Mouse (Mus musculus): ENCODE measurements around the gene Hist1h2bh.

Hist1h2bh gene

GRCm38 (mm10) chr13:23529480-23530165 is 13.6 kb downstream of the Hist1h2bh start:
- DNase-seq, result no peak

- peak; percentile 27 for DNase-seq
Measured at GRCm38 (mm10) chr13:23529005-23529404, 14.2 kb downstream of the Hist1h2bh start.

DNA sequence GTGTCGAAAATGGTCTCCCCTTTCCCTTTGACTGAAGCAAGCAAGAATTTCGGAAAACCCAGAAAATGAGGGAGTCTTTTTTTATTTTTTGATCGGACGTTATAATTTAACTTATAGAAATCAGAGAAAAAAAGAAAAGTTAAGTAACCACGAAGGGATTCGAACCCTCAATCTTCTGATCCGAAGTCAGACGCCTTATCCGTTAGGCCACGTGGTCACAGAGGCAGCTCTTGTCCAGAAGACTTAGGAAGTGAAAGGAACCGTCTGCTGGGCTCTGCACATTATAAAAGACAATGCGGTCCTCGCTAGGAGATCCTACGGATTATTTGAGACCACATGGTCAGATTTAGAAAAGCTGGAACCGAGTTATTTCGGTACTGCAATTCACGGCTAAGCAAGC is 16.9 kb downstream of the Hist1h2bh start:
- peak; percentile 83 for DNase-seq

DNA sequence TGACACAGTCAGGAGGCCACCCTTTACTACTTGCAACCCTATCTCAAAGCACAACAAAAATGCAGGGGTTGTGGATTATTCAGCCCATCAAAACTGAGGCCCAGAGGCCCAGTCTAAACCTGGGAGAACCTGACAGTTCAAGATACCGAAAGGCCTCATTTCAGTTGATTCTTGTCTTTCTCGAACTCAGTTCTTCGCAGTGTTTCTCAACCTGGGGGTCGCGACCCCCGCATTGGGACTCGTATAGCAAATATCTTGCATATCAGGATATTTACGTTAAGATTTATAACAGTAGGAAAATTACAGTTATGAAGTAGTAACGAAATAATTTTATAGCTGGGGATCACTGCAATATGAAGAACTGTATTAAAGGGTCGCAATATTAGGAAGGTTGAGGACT is 17.3 kb downstream of the Hist1h2bh start:
- no peak for DNase-seq

- peak; percentile 58 for DNase-seq
Measured at GRCm38 (mm10) chr13:23524654-23525053, 18.5 kb downstream of the Hist1h2bh start.

DNA sequence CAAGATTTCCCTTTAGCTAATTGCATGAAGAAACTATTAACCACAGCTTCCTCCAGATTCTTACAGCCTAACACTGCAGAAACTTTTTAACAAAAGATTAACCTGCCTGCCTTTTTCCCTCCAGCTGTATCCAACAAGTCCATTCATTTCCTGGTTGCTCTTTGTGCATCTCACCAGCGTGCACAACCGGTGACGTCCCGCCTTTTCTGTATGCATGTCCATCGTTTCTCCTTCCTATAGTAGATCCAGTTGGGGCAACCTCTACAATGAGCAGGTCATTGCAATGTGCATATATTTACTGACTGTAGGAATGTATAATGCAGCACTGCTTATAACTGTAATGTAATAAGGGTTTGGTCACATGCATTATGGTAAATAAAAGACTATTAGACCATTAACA is 19.2 kb downstream of the Hist1h2bh start:
- DNase-seq, result no peak

DNA sequence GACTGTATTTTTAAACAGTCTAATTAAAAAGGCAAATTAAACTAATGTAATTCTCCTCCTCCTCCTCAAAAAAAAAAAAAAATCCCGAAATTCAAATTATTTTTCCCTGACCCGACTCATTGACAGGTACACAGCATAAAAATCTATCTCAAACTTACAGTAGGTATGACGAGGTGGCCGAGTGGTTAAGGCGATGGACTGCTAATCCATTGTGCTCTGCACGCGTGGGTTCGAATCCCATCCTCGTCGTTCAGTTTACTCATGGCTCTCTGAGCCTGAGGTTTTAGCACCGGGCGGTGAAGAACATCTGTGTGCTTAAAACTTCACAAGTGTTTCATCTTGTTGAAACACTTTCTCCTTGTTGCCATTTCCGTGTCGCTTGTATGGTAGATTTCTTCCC is 21.5 kb downstream of the Hist1h2bh start:
- peak; percentile 59 for DNase-seq

DNA sequence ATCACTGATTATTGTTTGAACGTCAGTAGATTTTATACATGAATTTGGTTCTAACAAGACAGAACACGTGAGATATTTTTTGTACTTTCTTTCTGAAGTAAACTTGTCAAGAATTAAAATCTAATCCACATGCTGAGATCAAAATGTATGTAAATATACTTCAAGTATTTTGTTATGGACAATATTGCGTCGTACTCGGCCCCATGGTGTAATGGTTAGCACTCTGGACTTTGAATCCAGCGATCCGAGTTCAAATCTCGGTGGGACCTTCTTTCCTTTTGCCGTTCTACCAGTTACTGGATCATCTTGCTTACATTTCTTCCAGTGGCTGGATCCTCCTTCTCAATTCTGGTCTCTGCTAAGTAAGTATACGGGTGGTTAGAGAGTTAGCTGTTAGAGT is 23.8 kb downstream of the Hist1h2bh start:
- DNase-seq, result peak; percentile 52

GRCm38 (mm10) chr13:23518885-23519284 is 24.3 kb downstream of the Hist1h2bh start:
- DNase-seq, result peak; percentile 62

DNA sequence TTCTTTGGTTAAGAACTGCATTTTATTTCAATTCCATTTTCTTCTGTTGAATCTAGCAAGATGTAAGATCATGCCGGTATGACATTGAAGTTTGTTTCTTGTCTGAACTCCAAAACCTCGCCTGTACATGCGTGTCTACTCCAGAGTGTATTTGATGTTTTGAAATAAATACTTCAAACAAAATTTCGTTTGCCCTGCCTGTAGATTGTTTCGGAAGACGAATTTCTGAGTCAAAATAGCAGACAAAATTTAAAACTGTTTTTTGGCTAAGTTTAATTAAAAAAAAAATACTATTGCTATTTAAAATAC is 24.9 kb downstream of the Hist1h2bh start:
- no peak for DNase-seq

DNA sequence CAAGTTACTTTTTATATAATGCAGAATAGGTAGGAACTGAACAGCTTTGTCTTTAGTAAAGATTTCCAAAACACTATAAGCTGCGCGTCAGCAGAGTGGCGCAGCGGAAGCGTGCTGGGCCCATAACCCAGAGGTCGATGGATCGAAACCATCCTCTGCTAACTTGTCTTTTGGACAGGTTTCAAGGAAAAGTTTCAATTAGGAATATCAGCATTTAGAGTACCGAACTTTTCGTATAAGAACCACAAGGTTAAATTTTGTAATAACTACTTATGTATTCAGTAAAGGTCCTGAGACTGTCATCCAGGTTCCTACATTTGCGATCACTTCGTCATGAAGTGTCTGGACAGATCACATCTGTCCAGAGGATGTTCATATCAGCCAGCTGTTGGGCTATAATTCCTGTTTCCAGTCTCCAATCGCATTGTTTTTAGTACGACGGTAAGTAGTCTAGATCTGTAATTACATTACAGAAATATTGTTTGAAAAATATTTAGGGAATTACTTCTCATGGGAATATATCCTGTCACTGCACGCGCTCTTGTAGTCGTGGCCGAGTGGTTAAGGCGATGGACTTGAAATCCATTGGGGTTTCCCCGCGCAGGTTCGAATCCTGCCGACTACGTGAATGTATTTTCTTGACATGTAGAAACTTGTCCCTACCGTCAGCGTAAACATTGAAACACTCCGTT is 25.4 kb downstream of the Hist1h2bh start:
- DNase-seq, result peak; percentile 84

GRCm38 (mm10) chr13:23516822-23517602 is 26.2 kb downstream of the Hist1h2bh start:
- peak; percentile 62 for DNase-seq

GRCm38 (mm10) chr13:23515826-23516620 is 27.2 kb downstream of the Hist1h2bh start:
- DNase-seq, result no peak

DNA sequence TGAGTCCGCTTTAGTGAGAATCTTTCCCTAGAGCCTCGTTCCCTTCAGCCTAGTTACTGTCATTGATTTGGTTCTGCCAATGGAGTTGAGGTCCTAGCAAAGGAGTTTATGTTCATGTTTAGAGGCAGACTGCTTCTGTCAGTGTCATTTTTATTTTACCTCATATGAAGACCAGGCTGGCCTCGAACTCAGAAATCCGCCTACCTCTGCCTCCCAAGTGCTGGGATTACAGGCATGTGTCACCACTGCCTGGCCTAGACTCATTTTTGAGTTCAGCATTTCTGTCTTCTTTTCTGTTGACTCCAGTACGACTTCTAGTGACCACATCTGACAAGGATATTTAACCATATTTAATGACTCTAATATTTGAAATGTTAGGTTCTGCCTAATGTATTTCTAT is 27.9 kb downstream of the Hist1h2bh start:
- no peak for DNase-seq

- no peak for DNase-seq
Measured at GRCm38 (mm10) chr13:23513517-23513916, 29.7 kb downstream of the Hist1h2bh start.

DNA sequence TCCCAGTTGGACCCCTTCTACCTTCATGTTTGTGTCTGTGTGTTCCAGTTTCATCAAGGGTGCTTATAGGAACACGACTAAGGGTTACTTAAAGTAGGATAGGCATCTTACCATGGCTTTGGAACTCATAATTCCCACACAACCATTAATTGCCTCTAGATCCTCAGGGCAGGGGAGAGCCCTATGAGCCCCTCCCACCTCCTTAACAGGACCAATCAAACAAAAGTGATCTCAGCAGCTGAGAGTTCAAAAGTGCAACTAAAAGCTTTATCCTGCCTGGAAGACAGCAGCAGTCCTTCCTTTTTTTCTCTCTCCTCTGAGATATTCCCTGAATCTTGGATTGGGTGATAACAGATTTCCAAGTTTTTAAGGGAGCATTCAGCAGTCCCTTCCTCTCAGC is 33.1 kb downstream of the Hist1h2bh start:
- no peak for DNase-seq

DNA sequence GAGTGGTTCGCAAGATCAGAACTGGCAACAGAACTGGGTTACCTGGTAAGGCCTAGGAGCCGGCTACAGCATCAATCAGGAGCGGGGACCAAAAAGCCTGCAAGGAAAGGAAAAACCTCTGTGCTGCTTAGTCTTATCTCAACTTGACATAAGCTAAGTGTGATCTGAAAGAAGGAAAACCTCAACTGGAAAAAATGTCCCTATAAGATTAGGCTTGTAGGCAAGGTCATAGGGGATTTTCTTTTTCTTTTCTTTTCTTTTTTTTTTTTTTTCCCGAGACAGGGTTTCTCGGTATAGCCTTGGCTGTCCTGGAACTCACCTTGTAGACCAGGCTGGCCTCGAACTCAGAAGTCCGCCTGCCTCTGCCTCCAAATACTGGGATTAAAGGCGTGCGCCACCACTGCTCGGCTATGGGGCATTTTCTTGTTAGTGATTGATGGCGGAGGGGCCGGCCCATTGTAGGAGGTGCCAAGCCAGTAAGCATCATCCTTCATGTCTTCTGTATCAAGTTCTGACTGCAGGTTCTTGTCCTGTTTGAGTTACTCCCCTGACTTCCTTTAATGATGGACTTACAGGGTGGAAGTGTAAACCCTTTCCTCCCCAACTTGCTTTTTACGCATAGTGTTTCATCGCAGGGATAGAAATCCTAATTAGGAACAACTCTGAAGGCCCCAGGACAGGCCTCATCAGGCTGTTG is 36.2 kb downstream of the Hist1h2bh start:
- no peak for DNase-seq

GRCm38 (mm10) chr13:23506351-23506750 is 36.8 kb downstream of the Hist1h2bh start:
- DNase-seq, result no peak

- no peak for DNase-seq
Measured at GRCm38 (mm10) chr13:23505662-23506345, 37.4 kb downstream of the Hist1h2bh start.

- DNase-seq, result no peak
Measured at GRCm38 (mm10) chr13:23503797-23504196, 39.4 kb downstream of the Hist1h2bh start.

DNA sequence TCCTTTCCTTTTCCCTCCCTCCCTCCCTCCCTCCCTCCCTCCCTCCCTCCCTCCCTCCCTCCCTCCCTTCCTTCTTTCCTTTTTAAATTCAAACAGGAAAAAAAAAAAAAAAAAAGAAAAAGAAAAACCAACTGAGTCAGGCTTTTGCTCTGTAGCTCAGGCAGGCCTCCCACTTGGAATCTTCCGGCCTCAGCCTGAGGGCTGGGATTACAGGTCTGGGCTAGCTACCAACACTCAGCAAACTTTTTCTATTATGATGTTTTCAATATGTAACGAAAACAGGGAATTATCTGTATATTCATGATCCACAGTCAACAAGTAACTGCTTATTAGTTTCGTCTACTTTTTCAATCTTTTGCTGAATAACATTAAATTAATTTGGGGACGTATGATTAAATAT is 40.3 kb downstream of the Hist1h2bh start:
- no peak for DNase-seq

DNA sequence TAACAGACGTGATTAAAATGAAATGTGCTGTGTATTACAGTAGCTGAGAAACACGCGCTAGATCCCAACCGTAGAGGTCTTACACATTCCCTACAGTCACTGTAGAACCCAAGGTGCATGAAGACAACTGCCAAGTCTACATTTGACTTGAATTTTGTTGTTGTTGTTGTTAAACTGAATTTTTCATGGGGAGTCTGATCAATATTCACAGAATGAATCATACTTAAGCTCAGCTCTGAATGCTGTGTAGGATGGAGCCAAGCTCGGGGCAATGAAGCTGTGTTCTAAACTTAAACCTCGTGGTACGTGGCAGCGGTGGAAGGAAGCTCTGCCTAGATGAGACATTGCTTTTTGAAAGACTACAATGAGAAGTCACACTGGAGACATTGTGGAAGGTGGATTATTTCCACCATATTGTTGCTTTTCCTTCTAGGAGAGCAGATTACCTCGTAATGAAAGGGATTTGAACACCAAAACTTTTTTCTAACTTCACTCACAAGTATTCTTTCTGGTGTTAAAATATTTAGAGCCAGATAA is 41.1 kb downstream of the Hist1h2bh start:
- no peak for DNase-seq

Data from kidney, adult 11 months (tissue).